Mouse (Mus musculus): Measurements from ENCODE around the gene Egln1.

GRCm38 (mm10) chr8:124923971-124924652, 25.0 kb downstream of the Egln1 start:
- no peak for TF ChIP-seq POLR2A (IDR thresholded peaks at IDR 0.05; ENCODE audit: control insufficient read depth, low read depth, low read length)
- TF ChIP-seq CTCF (IDR thresholded peaks at IDR 0.05; ENCODE audit: control insufficient read depth, insufficient read depth, insufficient replicate concordance, low read depth, low read length): no peak

Data from testis, adult 2 months (tissue).